Mouse (Mus musculus) liver, adult 2 months (tissue): ENCODE results near the gene Magi2.

Source experiments
- CTCF ChIP-seq: fragments of 200-500 bp; IDR thresholded peaks from 2 replicates; pipeline ENCODE4 v1.5.1; 2011; ENCODE audit warnings: low read depth, low read length, control low read depth
- POLR2A ChIP-seq: fragments of 200-500 bp; IDR thresholded peaks from 2 replicates; pipeline ENCODE4 v1.6.1; 2011; ENCODE audit warnings: low read length, control low read depth; ENCODE audit not compliant: insufficient read depth; ENCODE audit errors: extremely low read depth

GRCm38 (mm10) chr5:20415320-20415719 is 1188.5 kb downstream of the Magi2 start:
- TF ChIP-seq CTCF (no peak), POLR2A (no peak)
